Mouse (Mus musculus) spleen, embryonic (tissue): ENCODE results near the gene Rec8.

Source experiments
- CTCF ChIA-PET: fragments of 350-600 bp; sonication (Branson Sonifier 250); formaldehyde crosslinking; loops from one replicate; lab custom pipeline; 2022; lab: Charles Lee

The Rec8 gene

GRCm38 (mm10) chr14:55591331-55591891, 26.4 kb upstream of the Rec8 start, which contains the start of gene Rnf31:
Gene Rnf31, plus strand, starts transcription at chr14:55591708.
- CTCF ChIA-PET: no interaction called here

GRCm38 (mm10) chr14:55592226-55592625, 25.6 kb upstream of the Rec8 start:
- CTCF ChIA-PET: no interaction called here

- CTCF ChIA-PET: no interaction called here
Measured at GRCm38 (mm10) chr14:55596036-55596690, 21.7 kb upstream of the Rec8 start.

- CTCF ChIA-PET: no interaction called here
Measured at GRCm38 (mm10) chr14:55598521-55599390, 19.1 kb upstream of the Rec8 start.

- CTCF ChIA-PET: no interaction called here
Measured at GRCm38 (mm10) chr14:55603271-55603632, 14.6 kb upstream of the Rec8 start, which contains the start of gene Irf9. Gene Irf9, plus strand, starts transcription at chr14:55603571.

- CTCF ChIA-PET: interaction anchor here (0.8 kb wide), 1 partner anchor 418 kb away, joined by 3 read pairs; no protein-coding TSS in a partner anchor
Measured at GRCm38 (mm10) chr14:55603633-55604576, 13.9 kb upstream of the Rec8 start.

- CTCF ChIA-PET: interaction anchor here (0.8 kb wide), 1 partner anchor 419 kb away, joined by 3 read pairs; no protein-coding TSS in a partner anchor
Measured at GRCm38 (mm10) chr14:55604823-55605222, 13.0 kb upstream of the Rec8 start.

GRCm38 (mm10) chr14:55605743-55606459, 11.9 kb upstream of the Rec8 start:
- CTCF ChIA-PET: interaction anchor here (0.5 to 0.7 kb wide), 2 partner anchors 54 to 59 kb away, joined by 3 to 8 read pairs; partner anchors contain the start of gene Mdp1

- CTCF ChIA-PET: no interaction called here
Measured at GRCm38 (mm10) chr14:55608339-55608738, 9.5 kb upstream of the Rec8 start.

- CTCF ChIA-PET: no interaction called here
Measured at GRCm38 (mm10) chr14:55613346-55613745, 4.5 kb upstream of the Rec8 start.

GRCm38 (mm10) chr14:55614565-55615178, 3.2 kb upstream of the Rec8 start:
- CTCF ChIA-PET: no interaction called here

- CTCF ChIA-PET: no interaction called here
Measured at GRCm38 (mm10) chr14:55615876-55616275, 2.0 kb upstream of the Rec8 start.

GRCm38 (mm10) chr14:55616844-55617243, 993 bp upstream of the Rec8 start:
- CTCF ChIA-PET: interaction anchor here (0.6 to 0.7 kb wide), 3 partner anchors 17 to 61 kb away, joined by 4 to 10 read pairs (median 5); no protein-coding TSS in a partner anchor

GRCm38 (mm10) chr14:55618486-55619195, 804 bp downstream of the Rec8 start:
- CTCF ChIA-PET: interaction anchor here (0.5 kb wide), 1 partner anchor 26 kb away, joined by 5 read pairs; no protein-coding TSS in a partner anchor

- CTCF ChIA-PET: no interaction called here
Measured at GRCm38 (mm10) chr14:55628077-55628827, 10.4 kb downstream of the Rec8 start.

- CTCF ChIA-PET: interaction anchor here (0.6 kb wide), 1 partner anchor 113 kb away, joined by 3 read pairs; no protein-coding TSS in a partner anchor
Measured at GRCm38 (mm10) chr14:55629312-55629711, 11.5 kb downstream of the Rec8 start.

- CTCF ChIA-PET: interaction anchor here (0.7 kb wide), 1 partner anchor 110 kb away, joined by 3 read pairs; no protein-coding TSS in a partner anchor
Measured at GRCm38 (mm10) chr14:55634874-55635522, 17.2 kb downstream of the Rec8 start.
